Mouse (Mus musculus) thymus, adult 2 months (tissue): ENCODE measurements around the gene Sun1. TPM values are rescaled to one million over a fixed set of nuclear protein-coding genes. Genes with fewer than 3 reads are reported as not detected.

Experiments used
- DNase-seq: peaks from one replicate; pipeline ENCODE4 v3.0.0; 2021
- H3K27ac ChIP-seq: fragments of 200-500 bp; 2 replicates; pipeline ENCODE4 v1.5.1; 2012; ENCODE audit warnings: low read length, control low read depth; ENCODE audit not compliant: control insufficient read depth, insufficient read depth
- H3K27me3 ChIP-seq: fragments of 200-500 bp; 2 replicates; pipeline ENCODE4 v1.6.1; 2012; ENCODE audit warnings: mild to moderate bottlenecking, low read length, moderate library complexity, mixed read lengths; ENCODE audit not compliant: control insufficient read depth, insufficient read depth
- H3K36me3 ChIP-seq: fragments of 200-500 bp; 2 replicates; pipeline ENCODE4 v1.6.1; 2012; ENCODE audit warnings: mild to moderate bottlenecking, low read length, moderate library complexity; ENCODE audit not compliant: control insufficient read depth, insufficient read depth
- H3K4me1 ChIP-seq: fragments of 200-500 bp; replicated peaks from 2 replicates; pipeline ENCODE4 v1.6.1; 2012; ENCODE audit warnings: low read length; ENCODE audit not compliant: control insufficient read depth, insufficient read depth
- H3K4me3 ChIP-seq: fragments of 200-500 bp; 2 replicates; pipeline ENCODE4 v1.5.1; 2012; ENCODE audit warnings: mild to moderate bottlenecking, low read length, control low read depth, moderate library complexity; ENCODE audit not compliant: control insufficient read depth, insufficient read depth
- CTCF ChIP-seq: fragments of 200-500 bp; IDR thresholded peaks from 2 replicates; pipeline ENCODE4 v1.5.1; 2012; ENCODE audit warnings: mild to moderate bottlenecking, control low read depth, low read length, moderate library complexity, borderline replicate concordance; ENCODE audit not compliant: control insufficient read depth, poor library complexity, insufficient read depth; ENCODE audit errors: extremely low read depth
- POLR2A ChIP-seq: fragments of 200-500 bp; IDR thresholded peaks from 2 replicates; pipeline ENCODE4 v1.6.1; 2012; ENCODE audit warnings: mild to moderate bottlenecking, low read length, control low read depth, moderate library complexity; ENCODE audit not compliant: control insufficient read depth, poor library complexity, insufficient read depth; ENCODE audit errors: extremely low read depth
- WGBS: fragments of 180-500 bp; shearing (Covaris S2); methylation state at CpG from one replicate; pipeline ENCODE4 v1.1.7; 2018; 5-methylcytosine and 5-hydroxymethylcytosine counted together
- polyA plus RNA-seq: library from polyadenylated mRNA; depleted of rRNA; stranded (reverse); fragments of >200 nt; gene quantifications from 2 replicates; pipeline ENCODE4 v1.2.3, GENCODE M21; 2012; rRNA removed

The Sun1 gene
- polyA plus RNA-seq, 1 experiment: 36.3 TPM

DNA sequence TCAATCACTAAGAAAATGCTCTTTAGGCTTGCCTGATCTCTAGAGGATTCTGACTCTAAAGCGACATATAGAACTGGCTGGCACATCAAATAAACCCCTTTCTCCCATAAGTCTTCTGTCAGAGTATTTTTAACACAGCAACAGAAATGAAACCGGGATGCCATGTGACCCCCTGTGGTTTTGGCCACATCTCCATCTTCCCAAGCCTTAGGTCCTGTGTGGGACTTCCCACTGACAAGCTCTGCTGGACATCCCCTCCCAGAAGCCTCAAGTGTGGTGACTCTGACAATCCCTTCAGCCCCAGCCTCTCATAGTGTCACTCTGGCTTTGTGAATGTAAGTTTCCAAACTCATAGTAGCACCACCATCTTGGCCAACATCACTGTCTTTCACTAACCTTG is 93.7 kb downstream of the Sun1 start:
- TF ChIP-seq CTCF (no peak), POLR2A (no peak)
- no peak overlapping the region for H3K4me3 ChIP-seq
- DNase-seq: no peak
- H3K36me3 ChIP-seq: no peaks in the 10 kb centered on the region
- no peak overlapping the region for H3K27ac ChIP-seq
- WGBS: 40% methylated on average over 2 of the region's 2 CpGs
- peaks cover 16% of the 10 kb centered on the region for H3K4me1 ChIP-seq
- H3K27me3 ChIP-seq: no peaks in the 10 kb centered on the region

DNA sequence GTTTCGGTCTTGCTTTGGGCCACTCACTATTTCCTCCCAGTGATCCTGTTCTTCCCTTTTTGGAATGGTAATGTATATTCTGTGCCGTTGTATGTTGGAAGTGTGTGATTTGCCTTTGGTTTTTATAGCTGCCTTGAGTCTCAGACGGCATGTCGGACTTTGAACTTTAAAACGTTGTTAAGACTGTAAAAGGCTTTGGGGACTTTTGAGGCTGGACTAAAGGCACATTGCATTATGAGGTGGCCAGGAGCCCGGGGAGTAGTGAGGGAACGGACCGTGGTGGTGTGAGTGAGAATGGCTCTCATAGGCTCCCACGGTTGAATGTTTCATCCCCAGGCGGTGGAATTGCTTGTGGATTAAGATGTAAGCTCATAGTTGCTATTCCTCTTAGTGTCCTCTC is 96.7 kb downstream of the Sun1 start:
- Histone ChIP-seq H3K4me3 (no peak overlapping the region), H3K27ac (no peak overlapping the region), H3K27me3 (no peaks in the 10 kb centered on the region), H3K4me1 (peaks cover 31% of the 10 kb centered on the region), H3K36me3 (no peaks in the 10 kb centered on the region)
- DNase-seq: no peak
- WGBS: 96% methylated on average over 10 of the region's 10 CpGs
- TF ChIP-seq CTCF (no peak), POLR2A (no peak)

DNA sequence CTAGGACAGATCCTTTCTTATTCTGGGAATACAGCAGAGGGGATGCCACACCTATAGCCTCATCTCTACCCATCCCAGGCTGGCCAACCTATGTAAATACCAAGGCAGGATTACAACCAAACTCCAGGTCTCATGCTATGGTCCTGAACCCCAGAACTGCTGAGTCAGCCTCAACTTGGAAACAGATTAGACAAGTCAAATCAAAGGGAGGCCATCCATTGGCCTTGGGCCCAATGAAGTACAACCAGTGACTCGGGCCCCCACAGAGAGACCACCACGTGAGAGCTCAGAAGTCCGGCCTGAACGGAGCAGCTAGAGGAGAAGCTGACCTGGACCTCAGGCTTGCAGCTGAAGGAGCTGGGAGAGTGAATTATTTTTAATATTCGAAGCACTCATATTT is 97.3 kb downstream of the Sun1 start:
- WGBS: 91% methylated on average over 5 of the region's 5 CpGs
- H3K27me3 ChIP-seq: no peaks in the 10 kb centered on the region
- TF ChIP-seq CTCF: no peak
- no peak for TF ChIP-seq POLR2A

More for the DNA sequence above, 97.3 kb downstream of the Sun1 start:
- no peak overlapping the region for H3K27ac ChIP-seq
- no peak for DNase-seq
- no peak overlapping the region for H3K4me3 ChIP-seq
- no peaks in the 10 kb centered on the region for H3K36me3 ChIP-seq
- peaks cover 31% of the 10 kb centered on the region for H3K4me1 ChIP-seq

Other genes starting within 250 kb of the Sun1 start
- gene Pdgfa, start 203.3 kb upstream of the Sun1 start, polyA plus RNA-seq: 10.7 and 12.6 TPM in 2 replicates
- gene Prkar1b, start 50.6 kb upstream of the Sun1 start, polyA plus RNA-seq: 3.6 TPM in 2 replicates
- 50.5 and 66.5 TPM in 2 replicates for gene Dnaaf5, start 50.4 kb upstream of the Sun1 start, polyA plus RNA-seq
- 186 and 252 TPM in 2 replicates for gene Get4, start 51.7 kb downstream of the Sun1 start, polyA plus RNA-seq
- gene Adap1, start 125.0 kb downstream of the Sun1 start, polyA plus RNA-seq: 13.1 and 15.5 TPM in 2 replicates
- 84.7 and 99.2 TPM in 2 replicates for gene Cox19, start 150.8 kb downstream of the Sun1 start, polyA plus RNA-seq
- 0.20 and 1.2 TPM in 2 replicates for gene Cyp2w1, start 152.0 kb downstream of the Sun1 start, polyA plus RNA-seq
- 33.9 and 40.1 TPM in 2 replicates for gene Gpr146, start 177.1 kb downstream of the Sun1 start, polyA plus RNA-seq
- 1.5 and 2.1 TPM in 2 replicates for gene C130050O18Rik, start 204.6 kb downstream of the Sun1 start, polyA plus RNA-seq
- 1.5 and 2.1 TPM in 2 replicates for gene Gper1, start 222.5 kb downstream of the Sun1 start, polyA plus RNA-seq